Mouse (Mus musculus): ENCODE data around the gene Rpl26. TPM values are rescaled to one million over a fixed set of nuclear protein-coding genes. Genes with fewer than 3 reads are reported as not detected.
A peak's percentile ranks its signal among the peaks of the same experiment; 100 is the strongest.
"Not testable (repeated sequence)": the region's sequence is repeated elsewhere in the genome, so short reads cannot be mapped to it uniquely, and the experiment has no call there.

The Rpl26 gene
- polyA plus RNA-seq, 1 experiment from 2014 or later = 869 TPM

DNA sequence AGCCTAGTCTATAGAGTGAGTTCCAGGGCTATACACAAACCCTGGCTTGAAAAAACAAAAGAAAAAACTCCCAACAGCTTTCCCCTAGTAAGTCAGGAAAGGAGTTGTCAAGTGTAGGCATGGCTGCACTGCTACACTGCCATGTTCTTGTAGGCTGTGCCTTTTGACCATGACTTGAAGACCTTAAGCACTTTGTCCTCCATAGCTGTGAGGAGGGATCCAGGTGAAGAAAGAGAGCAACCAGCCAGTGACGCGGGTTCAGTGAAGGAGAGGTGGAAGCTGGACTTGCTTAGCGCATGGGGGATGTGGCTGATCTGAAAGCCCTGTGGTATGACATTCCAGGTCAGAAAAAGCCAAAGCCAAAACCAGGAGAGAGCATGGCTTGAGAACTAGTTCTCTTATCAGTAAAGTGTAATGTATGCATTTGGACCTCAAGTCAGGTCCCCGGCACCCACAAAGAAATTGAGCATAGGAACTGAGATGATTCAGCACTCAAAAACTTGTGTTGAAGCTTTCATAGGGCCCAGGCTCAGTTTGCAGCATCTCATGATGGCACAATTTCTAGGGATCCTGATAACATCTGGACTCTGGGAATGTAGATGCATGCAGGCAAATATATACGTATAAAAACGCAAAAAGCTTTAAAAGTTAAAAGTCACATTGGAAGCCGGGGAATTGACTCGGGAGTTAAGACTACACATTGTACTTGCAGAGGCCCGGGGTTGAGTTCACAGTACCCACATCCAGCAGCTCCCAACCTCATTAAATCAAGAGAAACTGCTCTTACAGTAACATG, 4.5 kb downstream of the Rpl26 start:
- Histone ChIP-seq H3K9me3 (no peaks in the 10 kb centered on the region), H3K27ac (no peak overlapping the region), H3K27me3 (ENCODE audit: insufficient read depth, poor library complexity, severe bottlenecking) (no peaks in the 10 kb centered on the region), H3K4me1 (peaks cover 20% of the 10 kb centered on the region; the same call in 1 of the 2 replicates), H3K36me3 (peaks cover 48% of the 10 kb centered on the region), H3K4me3 (no peak overlapping the region)
- no peak for DNase-seq (ENCODE audit: low spot score)
- 84% methylated on average over 9 of the region's 9 CpGs for WGBS

DNA sequence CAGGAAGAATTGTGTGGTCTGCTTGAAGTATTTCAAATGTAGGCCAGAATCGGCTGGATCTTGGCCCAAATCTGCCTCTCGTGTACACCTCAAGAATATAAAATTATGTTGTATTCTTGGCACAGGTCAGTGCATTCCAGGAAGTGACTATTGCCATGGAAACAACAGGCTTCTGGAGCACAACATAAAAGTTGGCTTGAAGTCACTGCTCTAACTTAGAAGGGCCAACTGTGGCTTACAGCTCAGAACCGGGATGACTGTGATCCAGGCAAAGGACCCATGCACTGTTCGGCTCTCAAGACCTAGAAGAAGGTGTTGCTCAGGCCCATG, 5.0 kb downstream of the Rpl26 start:
- Histone ChIP-seq H3K27me3 (ENCODE audit: insufficient read depth, poor library complexity, severe bottlenecking) (no peaks in the 10 kb centered on the region), H3K4me3 (no peak overlapping the region), H3K4me1 (peaks cover 17% of the 10 kb centered on the region; the same call in 1 of the 2 replicates), H3K27ac (no peak overlapping the region), H3K9me3 (no peaks in the 10 kb centered on the region), H3K36me3 (peaks cover 48% of the 10 kb centered on the region)
- DNase-seq (ENCODE audit: low spot score) = no peak
- 81% methylated on average over 4 of the region's 4 CpGs for WGBS

DNA sequence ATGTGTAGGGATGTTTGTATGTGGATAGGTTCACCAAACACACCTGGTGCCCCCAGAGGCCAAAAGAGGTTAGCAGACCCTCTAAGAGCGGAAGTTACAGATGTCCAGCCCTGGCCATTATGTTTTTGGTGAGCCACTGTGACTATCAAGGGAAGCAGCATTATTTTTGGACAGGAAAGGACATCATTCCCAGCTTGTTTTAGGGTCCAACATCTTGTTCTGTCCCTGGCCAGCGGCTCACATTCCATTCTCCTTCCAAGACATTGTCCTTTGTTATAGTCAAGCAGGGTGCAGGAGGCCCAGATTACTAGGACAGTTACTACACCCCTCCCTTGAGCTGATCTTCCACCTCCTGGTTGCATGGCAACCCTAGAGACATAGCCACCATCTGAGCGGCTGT, 5.9 kb downstream of the Rpl26 start:
- H3K36me3 ChIP-seq = peaks cover 48% of the 10 kb centered on the region
- H3K4me3 ChIP-seq = no peak overlapping the region
- H3K4me1 ChIP-seq = peaks cover 17% of the 10 kb centered on the region; the same call in 1 of the 2 replicates
- no peaks in the 10 kb centered on the region for H3K9me3 ChIP-seq
- H3K27ac ChIP-seq = no peak overlapping the region
- no peaks in the 10 kb centered on the region for H3K27me3 ChIP-seq (ENCODE audit: insufficient read depth, poor library complexity, severe bottlenecking)
- DNase-seq (ENCODE audit: low spot score) = no peak
- 73% methylated on average over 3 of the region's 3 CpGs for whole genome bisulfite sequencing

DNA sequence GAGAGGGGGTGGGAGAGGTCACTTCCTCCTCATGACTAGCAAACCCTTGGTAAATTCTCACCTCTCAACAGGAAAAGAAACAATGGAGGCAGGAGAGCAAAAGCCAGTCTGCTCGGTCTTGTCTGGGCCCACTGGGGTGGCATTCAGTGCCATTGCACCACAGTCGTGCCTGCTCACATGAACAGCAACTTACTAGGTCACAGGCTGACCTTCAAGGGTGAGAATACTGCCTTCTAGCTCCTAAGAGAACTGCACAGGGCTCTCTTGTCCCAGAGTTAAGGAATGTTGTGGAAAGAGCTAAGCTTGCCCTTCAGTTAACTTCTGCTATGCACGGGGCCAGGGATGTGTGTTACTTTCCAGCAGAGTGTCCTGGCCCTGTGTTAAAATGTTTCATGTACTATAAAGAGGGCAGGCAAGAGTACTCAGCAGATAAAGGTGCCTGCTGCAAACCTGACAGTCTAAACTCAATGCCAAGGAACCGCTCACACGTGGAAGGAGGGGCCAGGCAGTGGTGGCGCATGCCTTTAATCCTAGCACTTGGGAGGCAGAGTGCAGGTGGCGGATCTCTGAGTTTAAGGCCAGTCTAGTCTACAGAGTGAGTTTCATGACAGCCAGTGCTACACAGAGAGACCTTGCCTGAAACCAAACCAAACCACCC, 7.6 kb downstream of the Rpl26 start:
- H3K27me3 ChIP-seq (ENCODE audit: insufficient read depth, poor library complexity, severe bottlenecking) = no peaks in the 10 kb centered on the region
- no peak overlapping the region for H3K4me3 ChIP-seq
- WGBS = 33% methylated on average over 7 of the region's 7 CpGs
- H3K4me1 ChIP-seq = peaks cover 7% of the 10 kb centered on the region; the same call in 1 of the 2 replicates
- peaks cover 31% of the 10 kb centered on the region for H3K36me3 ChIP-seq
- no peaks in the 10 kb centered on the region for H3K9me3 ChIP-seq
- DNase-seq (ENCODE audit: low spot score) = no peak
- peak overlapping the region; percentile 38 for H3K27ac ChIP-seq

DNA sequence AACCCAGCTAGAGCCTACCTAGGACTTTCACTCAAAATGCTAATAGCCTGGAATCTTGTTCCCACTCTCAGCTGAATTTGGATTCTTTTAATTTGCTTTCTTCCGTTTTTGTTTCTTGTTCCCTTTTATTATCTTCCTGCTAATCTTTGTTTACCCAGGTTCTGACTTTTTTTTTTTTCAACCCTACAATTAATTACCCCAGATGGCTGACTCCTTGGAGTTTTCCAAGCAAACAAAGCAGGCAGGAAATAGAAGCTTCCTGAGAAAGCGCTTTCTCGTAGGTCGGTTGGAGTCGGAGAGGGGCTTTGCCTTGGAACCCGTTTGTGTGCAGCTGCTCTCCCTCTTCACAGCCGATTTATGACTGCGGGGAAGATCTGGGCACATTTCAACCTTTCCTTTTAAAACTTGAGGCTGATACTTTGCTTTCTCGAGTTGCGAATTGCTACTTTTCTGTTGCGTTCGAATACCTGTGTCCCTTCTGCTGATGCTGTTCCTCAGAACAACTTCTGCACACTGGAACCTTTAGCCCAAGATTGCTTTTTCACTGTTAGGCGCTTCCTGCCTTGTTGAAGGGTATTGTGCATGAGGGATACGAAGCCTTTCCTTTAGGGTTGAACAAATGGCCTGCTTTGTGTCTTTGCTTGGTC, 10.3 kb downstream of the Rpl26 start:
- Histone ChIP-seq H3K9me3 (no peaks in the 10 kb centered on the region), H3K27ac (peak overlapping the region; percentile 67; the same call in 1 of the 2 replicates), H3K4me1 (peaks cover 7% of the 10 kb centered on the region; the same call in 1 of the 2 replicates), H3K4me3 (no peak overlapping the region), H3K36me3 (peaks cover 5% of the 10 kb centered on the region; the same call in 1 of the 2 replicates), H3K27me3 (ENCODE audit: insufficient read depth, poor library complexity, severe bottlenecking) (no peaks in the 10 kb centered on the region)
- 46% methylated on average over 14 of the region's 14 CpGs for WGBS
- DNase-seq (ENCODE audit: low spot score) = no peak

DNA sequence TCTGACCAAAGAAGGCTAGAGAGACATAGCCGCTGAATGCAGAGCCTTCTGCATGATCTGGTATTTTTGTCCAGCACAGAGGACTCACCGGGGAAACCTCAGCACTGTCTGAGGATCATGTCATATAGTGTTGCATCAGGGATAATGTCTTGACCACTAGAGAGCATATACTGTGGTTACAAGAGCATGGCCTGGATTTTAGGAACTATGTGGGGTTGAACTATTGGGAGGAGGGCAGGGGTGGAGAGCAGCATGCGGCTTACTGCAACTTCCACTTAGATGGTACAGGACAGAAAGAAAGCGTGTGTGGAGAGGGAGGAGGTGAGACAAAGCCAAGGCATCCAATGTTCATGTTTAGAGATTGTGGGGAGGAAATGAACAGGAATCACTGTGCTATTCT, 13.2 kb downstream of the Rpl26 start:
- no peak overlapping the region for H3K27ac ChIP-seq
- WGBS = 83% methylated on average over 4 of the region's 4 CpGs
- no peak overlapping the region for H3K4me3 ChIP-seq
- H3K4me1 ChIP-seq = no peaks in the 10 kb centered on the region
- no peaks in the 10 kb centered on the region for H3K36me3 ChIP-seq
- no peaks in the 10 kb centered on the region for H3K27me3 ChIP-seq (ENCODE audit: insufficient read depth, poor library complexity, severe bottlenecking)
- no peaks in the 10 kb centered on the region for H3K9me3 ChIP-seq
- DNase-seq (ENCODE audit: low spot score) = no peak

DNA sequence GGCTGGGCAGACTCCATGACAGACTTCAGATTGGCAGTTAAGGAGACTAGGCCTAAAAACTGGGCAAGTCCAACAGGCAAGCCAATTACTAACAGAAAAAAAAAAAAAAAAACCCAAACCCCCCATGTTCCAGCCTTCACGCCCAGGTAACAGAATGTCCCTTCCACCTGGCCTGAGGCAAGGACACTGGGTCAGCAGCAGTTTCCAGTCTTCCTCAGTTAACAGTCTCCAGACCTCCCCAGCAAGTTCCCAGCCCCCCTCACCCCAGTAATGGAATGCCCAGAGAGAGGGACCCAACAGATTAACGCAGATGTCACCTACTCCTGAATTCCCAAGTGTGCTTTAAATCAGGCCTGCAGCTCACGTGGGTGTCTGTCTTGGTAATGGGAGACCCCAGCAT, 21.8 kb downstream of the Rpl26 start:
- Histone ChIP-seq H3K36me3 (no peaks in the 10 kb centered on the region), H3K9me3 (no peaks in the 10 kb centered on the region), H3K27ac (no peak overlapping the region), H3K27me3 (ENCODE audit: insufficient read depth, poor library complexity, severe bottlenecking) (peaks cover 4% of the 10 kb centered on the region; the same call in 1 of the 2 replicates), H3K4me1 (no peaks in the 10 kb centered on the region), H3K4me3 (no peak overlapping the region)
- no peak for DNase-seq (ENCODE audit: low spot score)
- 49% methylated on average over 3 of the region's 3 CpGs for WGBS

DNA sequence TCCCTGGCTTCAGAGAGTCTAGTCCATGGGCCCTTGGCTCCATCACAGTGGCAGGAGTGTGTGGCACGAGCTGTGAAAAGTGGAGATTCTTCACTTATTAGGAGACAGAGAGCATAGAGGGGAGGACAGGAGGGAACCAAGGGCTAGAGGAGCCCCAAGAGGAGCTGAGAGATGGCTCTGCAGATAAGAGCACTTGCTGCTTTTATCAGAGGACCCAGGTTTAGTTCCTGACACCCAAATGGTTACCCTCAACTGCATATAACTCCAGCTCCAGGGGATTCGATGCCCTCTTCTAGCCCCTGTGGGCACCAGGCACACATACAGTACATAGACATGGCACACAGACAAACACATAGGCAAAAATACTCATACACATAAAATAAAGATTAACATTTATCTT, 23.4 kb downstream of the Rpl26 start:
- Histone ChIP-seq H3K9me3 (no peaks in the 10 kb centered on the region), H3K27ac (no peak overlapping the region), H3K27me3 (ENCODE audit: insufficient read depth, poor library complexity, severe bottlenecking) (peaks cover 4% of the 10 kb centered on the region; the same call in 1 of the 2 replicates), H3K4me1 (no peaks in the 10 kb centered on the region), H3K36me3 (no peaks in the 10 kb centered on the region), H3K4me3 (no peak overlapping the region)
- no peak for DNase-seq (ENCODE audit: low spot score)
- 66% methylated on average over 2 of the region's 2 CpGs for WGBS

DNA sequence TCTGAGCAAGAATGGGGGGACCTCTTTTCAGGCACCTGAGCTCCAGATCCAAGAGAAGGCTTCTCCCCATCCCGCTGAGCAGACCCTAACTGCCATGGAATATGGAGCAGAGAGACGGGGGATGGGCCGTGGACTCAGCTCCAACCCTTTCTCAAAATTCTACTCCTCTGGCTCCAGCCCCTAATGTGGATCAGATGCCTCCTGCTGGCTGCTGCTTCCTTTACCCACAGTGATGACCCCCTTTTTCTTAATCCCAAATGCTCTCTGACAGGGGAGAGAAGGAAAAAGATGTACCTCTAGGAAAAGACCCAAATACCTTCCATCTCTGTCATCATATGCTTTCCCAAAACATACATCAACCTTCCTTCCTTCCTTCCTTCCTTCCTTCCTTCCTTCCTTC, 25.6 kb downstream of the Rpl26 start, which contains the start of gene Odf4:
Gene Odf4, minus strand, starts transcription at position 101 of the 400 bp plus-strand sequence.
- H3K27ac ChIP-seq = no peak within 1 kb of the TSS
- H3K9me3 ChIP-seq = no peaks in the 10 kb centered on the region
- no peaks in the 10 kb centered on the region for H3K36me3 ChIP-seq
- WGBS = 69% methylated on average over 3 of the region's 3 CpGs
- no peaks in the 10 kb centered on the region for H3K4me1 ChIP-seq
- no peak within 1 kb of the TSS for H3K4me3 ChIP-seq
- H3K27me3 ChIP-seq (ENCODE audit: insufficient read depth, poor library complexity, severe bottlenecking) = peaks cover 3% of the 10 kb centered on the region; the same call in 1 of the 2 replicates
- DNase-seq (ENCODE audit: low spot score) = no peak

DNA sequence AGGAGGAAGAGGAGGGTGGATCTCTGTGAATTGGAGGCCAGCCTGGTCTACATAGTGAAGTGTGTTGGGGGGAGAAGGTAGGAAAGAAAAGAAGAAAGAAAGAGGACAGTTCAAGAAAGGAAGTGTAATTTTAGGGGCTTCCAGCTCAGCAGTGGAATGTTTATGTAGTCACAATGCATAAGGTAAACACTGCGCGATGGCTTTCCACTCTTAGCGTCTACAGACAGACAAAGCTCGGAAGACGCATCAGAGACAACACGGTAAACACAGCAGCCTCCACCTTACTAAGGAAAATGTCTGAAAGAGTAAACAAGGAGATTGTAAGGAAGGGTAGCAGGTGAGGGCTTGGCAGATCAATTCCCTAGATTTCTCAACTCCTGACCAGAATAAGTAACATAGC, 28.6 kb downstream of the Rpl26 start:
- H3K27me3 ChIP-seq (ENCODE audit: insufficient read depth, poor library complexity, severe bottlenecking) = no peaks in the 10 kb centered on the region
- no peak for DNase-seq (ENCODE audit: low spot score)
- no peaks in the 10 kb centered on the region for H3K9me3 ChIP-seq
- 69% methylated on average over 6 of the region's 6 CpGs for whole genome bisulfite sequencing
- no peak overlapping the region for H3K4me3 ChIP-seq
- no peaks in the 10 kb centered on the region for H3K4me1 ChIP-seq
- no peaks in the 10 kb centered on the region for H3K36me3 ChIP-seq
- H3K27ac ChIP-seq = no peak overlapping the region

DNA sequence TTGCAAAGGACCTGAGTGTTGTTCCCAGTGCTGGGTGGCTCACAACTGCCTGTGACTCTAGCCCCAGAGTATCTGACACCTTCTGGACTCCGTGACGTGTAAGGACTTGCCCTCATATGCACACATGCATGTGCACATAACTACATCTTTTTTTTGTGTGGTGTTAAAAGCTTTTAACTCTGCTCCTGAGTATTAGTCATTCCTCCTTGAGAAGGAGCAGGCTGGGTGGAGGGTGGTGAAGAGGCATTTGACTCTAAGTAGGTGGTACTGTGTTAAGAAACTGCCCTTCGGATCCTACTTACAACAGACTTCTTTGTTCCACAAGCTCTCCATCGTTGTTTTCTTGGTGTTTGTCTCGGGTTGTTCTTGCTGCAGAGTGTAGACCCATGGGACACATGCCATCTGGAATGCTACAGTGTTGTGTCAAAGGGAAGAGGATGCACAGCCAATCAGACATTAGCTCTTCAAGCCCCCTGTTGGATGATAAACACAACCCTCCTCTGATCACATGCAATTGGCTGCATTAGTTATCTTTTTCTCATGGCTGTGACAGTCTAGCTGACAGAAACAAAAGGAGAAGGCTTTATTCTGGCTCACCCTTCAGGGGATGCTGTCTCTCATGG, 32.6 kb downstream of the Rpl26 start:
- WGBS = 72% methylated on average over 5 of the region's 5 CpGs
- H3K4me1 ChIP-seq = no peaks in the 10 kb centered on the region
- no peak overlapping the region for H3K4me3 ChIP-seq
- no peaks in the 10 kb centered on the region for H3K36me3 ChIP-seq
- DNase-seq (ENCODE audit: low spot score) = no peak
- H3K27ac ChIP-seq = no peak overlapping the region
- no peaks in the 10 kb centered on the region for H3K27me3 ChIP-seq (ENCODE audit: insufficient read depth, poor library complexity, severe bottlenecking)
- no peaks in the 10 kb centered on the region for H3K9me3 ChIP-seq

DNA sequence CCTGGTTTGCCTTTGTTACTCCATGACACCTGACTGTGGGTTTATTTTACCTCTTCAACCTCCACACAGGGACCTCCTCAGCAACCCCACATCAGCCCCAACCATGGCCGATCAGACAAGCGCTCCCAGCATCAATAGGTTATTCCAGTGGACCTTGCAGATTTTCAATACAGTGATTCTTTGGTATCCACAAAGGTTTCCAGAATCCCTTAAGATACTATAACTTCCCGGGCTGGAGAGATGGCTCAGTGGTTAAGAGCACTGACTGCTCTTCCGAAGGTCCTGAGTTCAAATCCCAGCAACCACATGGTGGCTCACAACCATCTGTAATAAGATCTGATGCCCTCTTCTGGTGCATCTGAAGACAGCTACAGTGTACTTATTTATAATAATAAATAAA, 35.6 kb downstream of the Rpl26 start:
- WGBS = 77% methylated on average over 4 of the region's 4 CpGs
- H3K4me3 ChIP-seq = not testable (repeated sequence)

More for the DNA sequence above, 35.6 kb downstream of the Rpl26 start:
- not testable (repeated sequence) for H3K27ac ChIP-seq; H3K4me1 ChIP-seq; H3K27me3 ChIP-seq (ENCODE audit: insufficient read depth, poor library complexity, severe bottlenecking); H3K36me3 ChIP-seq; DNase-seq (ENCODE audit: low spot score); H3K9me3 ChIP-seq
